ENCODE assay signal across 16 mouse cellular contexts in genomic region chr17:25839455-25840235, GRCm38 (mm10). TPM values are rescaled to one million over a fixed set of nuclear protein-coding genes. Genes with fewer than 3 reads are reported as not detected.
DNase-seq lines count a peak whose midpoint lies in the region; ATAC-seq lines count a peak whose summit lies in the region.
"Had no signal": no experiment of that assay in that cellular context is flagged by ENCODE, and none has a peak within 500 bp of the region (broad histone marks: within the 10 kb centered on the region; RNA-seq: fewer than 3 reads in every experiment).

No protein-coding gene starts in this region.

- no peaks in the 10 kb centered on the region for H3K9me3 ChIP-seq in hindbrain, embryonic 13.5 days
- no peaks in the 10 kb centered on the region for H3K9me3 ChIP-seq in hindbrain, embryonic 16.5 days (ENCODE audit: control insufficient read depth, low read length)
- no peaks in the 10 kb centered on the region for H3K9me3 ChIP-seq in intestine, embryonic 16.5 days (ENCODE audit: control insufficient read depth, low read length)
- H3K9me3 ChIP-seq in kidney, embryonic 14.5 days (ENCODE audit: control insufficient read depth, low read length): no peaks in the 10 kb centered on the region
- H3K9me3 ChIP-seq in liver, embryonic 16.5 days (replicated peaks; ENCODE audit: control insufficient read depth, low read length): no peaks in the 10 kb centered on the region
- H3K9me3 ChIP-seq: heart, embryonic 12.5 days had no signal

- H3K36me3 ChIP-seq in hindbrain, embryonic 13.5 days: peaks cover 57% of the 10 kb centered on the region
- peaks cover 40% of the 10 kb centered on the region for H3K36me3 ChIP-seq in hindbrain, embryonic 16.5 days (ENCODE audit: control insufficient read depth, insufficient read depth, low read length)
- peaks cover 19% of the 10 kb centered on the region; the same call in 1 of the 2 replicates for H3K36me3 ChIP-seq in intestine, embryonic 16.5 days (ENCODE audit: control insufficient read depth, insufficient read depth, low read length)
- H3K36me3 ChIP-seq in kidney, embryonic 14.5 days (ENCODE audit: control insufficient read depth, insufficient read depth, low read length): peaks cover 54% of the 10 kb centered on the region
- H3K36me3 ChIP-seq in liver, embryonic 16.5 days (ENCODE audit: control insufficient read depth, insufficient read depth): peaks cover 37% of the 10 kb centered on the region

- WGBS in hindbrain, embryonic 13.5 days: 89% methylated on average over 14 of the region's 14 CpGs
- 84% methylated on average over 14 of the region's 14 CpGs for WGBS in hindbrain, embryonic 16.5 days
- WGBS in intestine, embryonic 16.5 days: 77% methylated on average over 14 of the region's 14 CpGs
- WGBS in kidney, embryonic 14.5 days: 82% methylated on average over 14 of the region's 14 CpGs
- 78% methylated on average over 14 of the region's 14 CpGs for WGBS in liver, embryonic 16.5 days (ENCODE audit: insufficient replicate concordance)

- H3K4me3 ChIP-seq in hindbrain, embryonic 13.5 days: no peak overlapping the region
- H3K4me3 ChIP-seq in hindbrain, embryonic 16.5 days (ENCODE audit: low read length): no peak overlapping the region
- H3K4me3 ChIP-seq in intestine, embryonic 16.5 days (ENCODE audit: low read length): no peak overlapping the region
- no peak overlapping the region for H3K4me3 ChIP-seq in kidney, embryonic 14.5 days (ENCODE audit: low read length)
- no peak overlapping the region for H3K4me3 ChIP-seq in liver, embryonic 16.5 days (ENCODE audit: low read depth, low read length)
- H3K4me3 ChIP-seq: erythroblast, embryonic 14.5 days; heart, embryonic 12.5 days had no signal

- no peak overlapping the region for H3K4me2 ChIP-seq in hindbrain, embryonic 13.5 days
- no peak overlapping the region for H3K4me2 ChIP-seq in hindbrain, embryonic 16.5 days (ENCODE audit: low read length)
- H3K4me2 ChIP-seq in intestine, embryonic 16.5 days (ENCODE audit: low read depth, low read length): peak overlapping the region; percentile 18; the same call in 1 of the 2 replicates
- no peak overlapping the region for H3K4me2 ChIP-seq in kidney, embryonic 14.5 days (replicated peaks; ENCODE audit: low read depth, low read length)
- no peak overlapping the region for H3K4me2 ChIP-seq in liver, embryonic 16.5 days (ENCODE audit: low read depth, low read length)
- H3K4me2 ChIP-seq: heart, embryonic 12.5 days; lung, embryonic 14.5 days had no signal

- H3K4me1 ChIP-seq in hindbrain, embryonic 13.5 days (replicated peaks): peaks cover 59% of the 10 kb centered on the region
- peaks cover 46% of the 10 kb centered on the region for H3K4me1 ChIP-seq in hindbrain, embryonic 16.5 days (ENCODE audit: control insufficient read depth, insufficient read depth, low read depth, low read length)
- H3K4me1 ChIP-seq in intestine, embryonic 16.5 days (ENCODE audit: control insufficient read depth, insufficient read depth, low read length): peaks cover 40% of the 10 kb centered on the region
- peaks cover 38% of the 10 kb centered on the region for H3K4me1 ChIP-seq in kidney, embryonic 14.5 days (ENCODE audit: control insufficient read depth, insufficient read depth, low read length)
- peaks cover 43% of the 10 kb centered on the region for H3K4me1 ChIP-seq in liver, embryonic 16.5 days (ENCODE audit: control insufficient read depth, low read depth, low read length)

- DNase-seq in right cerebral cortex, postnatal 4 days: no peak
- DNase-seq: cerebellum, adult 2 months; embryo, embryonic 11 days; lung, embryonic 14.5 days; right cerebral cortex, postnatal 14 days had no signal

- H3K27me3 ChIP-seq in hindbrain, embryonic 13.5 days: no peaks in the 10 kb centered on the region
- no peaks in the 10 kb centered on the region for H3K27me3 ChIP-seq in hindbrain, embryonic 16.5 days (replicated peaks; ENCODE audit: control insufficient read depth, insufficient read depth, low read length)
- no peaks in the 10 kb centered on the region for H3K27me3 ChIP-seq in intestine, embryonic 16.5 days (replicated peaks; ENCODE audit: control insufficient read depth, insufficient read depth, low read length)
- no peaks in the 10 kb centered on the region for H3K27me3 ChIP-seq in kidney, embryonic 14.5 days (ENCODE audit: control insufficient read depth, insufficient read depth, low read length)
- no peaks in the 10 kb centered on the region for H3K27me3 ChIP-seq in liver, embryonic 16.5 days (ENCODE audit: control insufficient read depth, insufficient read depth, low read depth, low read length)
- H3K27me3 ChIP-seq: heart, embryonic 12.5 days had no signal

- ATAC-seq in hindbrain, embryonic 13.5 days (ENCODE audit: low FRiP score): no peak
- no peak for ATAC-seq in hindbrain, embryonic 16.5 days
- peak; percentile 56 for ATAC-seq in intestine, embryonic 16.5 days
- no peak for ATAC-seq in kidney, embryonic 14.5 days (ENCODE audit: low FRiP score, low TSS enrichment)
- ATAC-seq in liver, embryonic 16.5 days (ENCODE audit: low read depth): peak; percentile 44
- no peak for ATAC-seq in monocyte, adult 5-6 weeks (replicated peaks; ENCODE audit: insufficient number of reproducible peaks, low FRiP score, low TSS enrichment, poor library complexity, severe bottlenecking)
- ATAC-seq: activated CD4-positive, CD25-positive, alpha-beta regulatory T cell, adult 4 months; CD4-positive, CD25-positive, alpha-beta regulatory T cell, adult 4 months had no signal

- no peak overlapping the region for H3K27ac ChIP-seq in hindbrain, embryonic 13.5 days
- no peak overlapping the region for H3K27ac ChIP-seq in hindbrain, embryonic 16.5 days (ENCODE audit: low read depth, low read length)
- H3K27ac ChIP-seq in intestine, embryonic 16.5 days (ENCODE audit: low read length): peak overlapping the region; percentile 60
- H3K27ac ChIP-seq in kidney, embryonic 14.5 days (ENCODE audit: low read depth, low read length): no peak overlapping the region
- peak overlapping the region; percentile 76 for H3K27ac ChIP-seq in liver, embryonic 16.5 days (ENCODE audit: low read length)

- H3K9ac ChIP-seq in hindbrain, embryonic 13.5 days: peak overlapping the region; percentile 46; the same call in 1 of the 2 replicates
- H3K9ac ChIP-seq in hindbrain, embryonic 16.5 days (ENCODE audit: low read depth, low read length): no peak overlapping the region
- peak overlapping the region; percentile 2; the same call in 1 of the 2 replicates for H3K9ac ChIP-seq in intestine, embryonic 16.5 days (ENCODE audit: low read depth, low read length)
- H3K9ac ChIP-seq in kidney, embryonic 14.5 days (ENCODE audit: low read depth, low read length): peak overlapping the region; percentile 34; the same call in 1 of the 2 replicates
- H3K9ac ChIP-seq in liver, embryonic 16.5 days (ENCODE audit: low read depth, low read length): 0 out of 2 replicates have a peak overlapping the region, but pooled peaks have one; percentile 3
- H3K9ac ChIP-seq: heart, embryonic 12.5 days; lung, embryonic 14.5 days had no signal

RNA-seq across cellular contexts. Expression of gene Gm20683, which starts 1.9 kb away (rescaled TPM):
- 8.1 and 8.5 TPM in 2 replicates for polyA plus RNA-seq in hindbrain, embryonic 13.5 days (2015; fragmentation: Nextera tagmentation; extraction: Ambion mirVana)
- polyA plus RNA-seq in hindbrain, embryonic 16.5 days (2015; fragmentation: Nextera tagmentation; extraction: Ambion mirVana): 14.8 and 15.4 TPM in 2 replicates
- 1.4 and 2.3 TPM in 2 replicates for polyA plus RNA-seq in intestine, embryonic 16.5 days (2015; fragmentation: Nextera tagmentation; extraction: Ambion mirVana)
- 1.7 and 2.6 TPM in 2 replicates for polyA plus RNA-seq in kidney, embryonic 14.5 days (2014; fragmentation: Nextera tagmentation; extraction: Ambion mirVana)
- 0.64 and 0.65 TPM in 2 replicates for polyA plus RNA-seq in liver, embryonic 16.5 days (2015; fragmentation: Nextera tagmentation; extraction: Ambion mirVana)
- 0.43 to 2.9 TPM (median 2.1 TPM) in 3 replicates for total RNA-seq in monocyte, adult 5-6 weeks (2017)

RNA-seq across cellular contexts. Expression of gene Rhbdl1, which starts 2.5 kb away (rescaled TPM):
- 24.2 and 25.5 TPM in 2 replicates for polyA plus RNA-seq in hindbrain, embryonic 13.5 days (2015; fragmentation: Nextera tagmentation; extraction: Ambion mirVana)
- polyA plus RNA-seq in hindbrain, embryonic 16.5 days (2015; fragmentation: Nextera tagmentation; extraction: Ambion mirVana): 61.6 and 73.4 TPM in 2 replicates
- polyA plus RNA-seq in intestine, embryonic 16.5 days (2015; fragmentation: Nextera tagmentation; extraction: Ambion mirVana): 1.6 and 2.0 TPM in 2 replicates
- polyA plus RNA-seq in kidney, embryonic 14.5 days (2014; fragmentation: Nextera tagmentation; extraction: Ambion mirVana): 2.0 and 2.5 TPM in 2 replicates
- 0.30 and 0.45 TPM in 2 replicates for polyA plus RNA-seq in liver, embryonic 16.5 days (2015; fragmentation: Nextera tagmentation; extraction: Ambion mirVana)
- total RNA-seq in monocyte, adult 5-6 weeks (2017): 1.8 TPM in 1 of 3 replicates, not detected in the others
- total RNA-seq: hematopoietic stem cell, adult 5-6 weeks had no signal
- polyA plus RNA-seq: CD4-positive, CD25-positive, alpha-beta regulatory T cell, adult 4 months had no signal

RNA-seq across cellular contexts. Expression of gene Rhot2, which starts 5.0 kb away (rescaled TPM):
- polyA plus RNA-seq in hindbrain, embryonic 13.5 days (2015; fragmentation: Nextera tagmentation; extraction: Ambion mirVana): 14.5 and 15.9 TPM in 2 replicates
- polyA plus RNA-seq in hindbrain, embryonic 16.5 days (2015; fragmentation: Nextera tagmentation; extraction: Ambion mirVana): 16.9 and 20.3 TPM in 2 replicates
- 21.5 and 23.2 TPM in 2 replicates for polyA plus RNA-seq in intestine, embryonic 16.5 days (2015; fragmentation: Nextera tagmentation; extraction: Ambion mirVana)
- 13.0 and 21.7 TPM in 2 replicates for polyA plus RNA-seq in kidney, embryonic 14.5 days (2014; fragmentation: Nextera tagmentation; extraction: Ambion mirVana)
- polyA plus RNA-seq in liver, embryonic 16.5 days (2015; fragmentation: Nextera tagmentation; extraction: Ambion mirVana): 11.4 and 12.3 TPM in 2 replicates
- 17.6 to 38.7 TPM (median 34.3 TPM) in 3 replicates for total RNA-seq in monocyte, adult 5-6 weeks (2017)

RNA-seq across cellular contexts. Expression of gene Stub1, which starts 6.4 kb away (rescaled TPM):
- polyA plus RNA-seq in hindbrain, embryonic 13.5 days (2015; fragmentation: Nextera tagmentation; extraction: Ambion mirVana): 325 and 337 TPM in 2 replicates
- 397 and 428 TPM in 2 replicates for polyA plus RNA-seq in hindbrain, embryonic 16.5 days (2015; fragmentation: Nextera tagmentation; extraction: Ambion mirVana)
- 303 and 321 TPM in 2 replicates for polyA plus RNA-seq in intestine, embryonic 16.5 days (2015; fragmentation: Nextera tagmentation; extraction: Ambion mirVana)
- 350 and 425 TPM in 2 replicates for polyA plus RNA-seq in kidney, embryonic 14.5 days (2014; fragmentation: Nextera tagmentation; extraction: Ambion mirVana)
- polyA plus RNA-seq in liver, embryonic 16.5 days (2015; fragmentation: Nextera tagmentation; extraction: Ambion mirVana): 106 and 112 TPM in 2 replicates
- total RNA-seq in monocyte, adult 5-6 weeks (2017): 74.5 to 81.4 TPM (median 75.3 TPM) in 3 replicates

RNA-seq across cellular contexts. Expression of gene Jmjd8, which starts 11.0 kb away (rescaled TPM):
- 62.9 and 64.2 TPM in 2 replicates for polyA plus RNA-seq in hindbrain, embryonic 13.5 days (2015; fragmentation: Nextera tagmentation; extraction: Ambion mirVana)
- polyA plus RNA-seq in hindbrain, embryonic 16.5 days (2015; fragmentation: Nextera tagmentation; extraction: Ambion mirVana): 51.0 and 55.4 TPM in 2 replicates
- 50.1 and 50.9 TPM in 2 replicates for polyA plus RNA-seq in intestine, embryonic 16.5 days (2015; fragmentation: Nextera tagmentation; extraction: Ambion mirVana)
- 45.7 and 47.0 TPM in 2 replicates for polyA plus RNA-seq in kidney, embryonic 14.5 days (2014; fragmentation: Nextera tagmentation; extraction: Ambion mirVana)
- polyA plus RNA-seq in liver, embryonic 16.5 days (2015; fragmentation: Nextera tagmentation; extraction: Ambion mirVana): 20.7 and 23.5 TPM in 2 replicates
- 7.9 to 20.3 TPM (median 11.0 TPM) in 3 replicates for total RNA-seq in monocyte, adult 5-6 weeks (2017)

Comparison
In these comparisons a context has a peak if more than half of its experiments do, and no peak if none do; other contexts are left out.
1. ATAC-seq: peak in intestine, embryonic 16.5 days (single experiment) and liver, embryonic 16.5 days (single experiment); none in hindbrain, embryonic 13.5 days (single experiment), hindbrain, embryonic 16.5 days (single experiment), kidney, embryonic 14.5 days (single experiment) and monocyte, adult 5-6 weeks (single experiment).
2. H3K27ac ChIP-seq: peak in intestine, embryonic 16.5 days (single experiment) and liver, embryonic 16.5 days (single experiment); none in hindbrain, embryonic 13.5 days (single experiment), hindbrain, embryonic 16.5 days (single experiment) and kidney, embryonic 14.5 days (single experiment).